Mouse (Mus musculus): ENCODE data around the gene Cntn4. TPM values are rescaled to one million over a fixed set of nuclear protein-coding genes. Genes with fewer than 3 reads are reported as not detected.

Cntn4 gene
- polyA plus RNA-seq, 1 experiment: not detected

GRCm38 (mm10) chr6:106729682-106730314 lies 1052.3 kb downstream of the Cntn4 start:
- no peak for TF ChIP-seq GATA1 (IDR thresholded peaks at IDR 0.05; ENCODE audit: low read length)

- no peak for TF ChIP-seq GATA1 (IDR thresholded peaks at IDR 0.05; ENCODE audit: low read length)
These were observed 1055.1 kb downstream of the Cntn4 start for GRCm38 (mm10) chr6:106732563-106732962.

- no peak for TF ChIP-seq GATA1 (IDR thresholded peaks at IDR 0.05; ENCODE audit: low read length)
These were observed 1060.8 kb downstream of the Cntn4 start for GRCm38 (mm10) chr6:106738229-106738628.

- no peak for TF ChIP-seq GATA1 (IDR thresholded peaks at IDR 0.05; ENCODE audit: low read length)
These were observed 1062.9 kb downstream of the Cntn4 start for GRCm38 (mm10) chr6:106740244-106740825.

GRCm38 (mm10) chr6:106743556-106744233 lies 1066.2 kb downstream of the Cntn4 start:
- no peak for TF ChIP-seq GATA1 (IDR thresholded peaks at IDR 0.05; ENCODE audit: low read length)

- TF ChIP-seq GATA1 (IDR thresholded peaks at IDR 0.05; ENCODE audit: low read length): no peak
These were observed 1068.4 kb downstream of the Cntn4 start for GRCm38 (mm10) chr6:106745673-106746394.

- TF ChIP-seq GATA1 (IDR thresholded peaks at IDR 0.05; ENCODE audit: low read length): no peak
These were observed 1069.8 kb downstream of the Cntn4 start for GRCm38 (mm10) chr6:106747251-106747650.

GRCm38 (mm10) chr6:106747804-106748203 lies 1070.3 kb downstream of the Cntn4 start:
- TF ChIP-seq GATA1 (IDR thresholded peaks at IDR 0.05; ENCODE audit: low read length): no peak

All from G1E-ER4 (cell line).